Mouse (Mus musculus) hindbrain, embryonic 13.5 days (tissue): ENCODE data around the gene Nt5m. TPM values are rescaled to one million over a fixed set of nuclear protein-coding genes. Genes with fewer than 3 reads are reported as not detected.

Source experiments
- ATAC-seq: fragments of 200-750 bp; cut with Nextera tagmentation; 2 replicates; pipeline ENCODE4 v1.8.0; 2017; ENCODE audit warnings: moderate TSS enrichment; ENCODE audit not compliant: low FRiP score
- H3K27ac ChIP-seq: fragments of 300-500 bp; sonication (generic); 2 replicates; pipeline ENCODE4 v1.5.1; 2015; ENCODE audit warnings: inconsistent platforms, mild to moderate bottlenecking, moderate library complexity
- H3K27me3 ChIP-seq: fragments of 300-500 bp; sonication (generic); 2 replicates; pipeline ENCODE4 v1.6.1; 2015; ENCODE audit warnings: mild to moderate bottlenecking, inconsistent platforms
- H3K36me3 ChIP-seq: fragments of 300-500 bp; sonication (generic); 2 replicates; pipeline ENCODE4 v1.6.1; 2015; ENCODE audit warnings: mild to moderate bottlenecking, inconsistent platforms
- H3K4me1 ChIP-seq: fragments of 300-500 bp; sonication (generic); replicated peaks from 2 replicates; pipeline ENCODE4 v1.6.1; 2015; ENCODE audit warnings: inconsistent platforms
- H3K4me2 ChIP-seq: fragments of 300-500 bp; sonication (generic); 2 replicates; pipeline ENCODE4 v1.6.1; 2015; ENCODE audit warnings: inconsistent platforms, mild to moderate bottlenecking, moderate library complexity
- H3K4me3 ChIP-seq: fragments of 300-500 bp; sonication (generic); 2 replicates; pipeline ENCODE4 v1.5.1; 2015; ENCODE audit warnings: mild to moderate bottlenecking, inconsistent platforms
- H3K9ac ChIP-seq: fragments of 300-500 bp; sonication (generic); 2 replicates; pipeline ENCODE4 v1.6.1; 2015; ENCODE audit warnings: mild to moderate bottlenecking, inconsistent platforms
- H3K9me3 ChIP-seq: fragments of 300-500 bp; sonication (generic); 2 replicates; pipeline ENCODE4 v1.6.1; 2016; ENCODE audit warnings: inconsistent platforms
- WGBS: fragments of 180-500 bp; shearing (Covaris S2); methylation state at CpG from one replicate; pipeline ENCODE4 v1.1.7; 2015; 5-methylcytosine and 5-hydroxymethylcytosine counted together
- polyA plus RNA-seq: library from polyadenylated mRNA; unstranded; fragments of >200 nt; fragmentation: Nextera tagmentation; extraction: Ambion mirVana; gene quantifications from 2 replicates; pipeline ENCODE4 v1.2.1, GENCODE M21; 2015

Gene Nt5m
- polyA plus RNA-seq, 1 experiment from 2014 or later = 61.5 TPM

DNA sequence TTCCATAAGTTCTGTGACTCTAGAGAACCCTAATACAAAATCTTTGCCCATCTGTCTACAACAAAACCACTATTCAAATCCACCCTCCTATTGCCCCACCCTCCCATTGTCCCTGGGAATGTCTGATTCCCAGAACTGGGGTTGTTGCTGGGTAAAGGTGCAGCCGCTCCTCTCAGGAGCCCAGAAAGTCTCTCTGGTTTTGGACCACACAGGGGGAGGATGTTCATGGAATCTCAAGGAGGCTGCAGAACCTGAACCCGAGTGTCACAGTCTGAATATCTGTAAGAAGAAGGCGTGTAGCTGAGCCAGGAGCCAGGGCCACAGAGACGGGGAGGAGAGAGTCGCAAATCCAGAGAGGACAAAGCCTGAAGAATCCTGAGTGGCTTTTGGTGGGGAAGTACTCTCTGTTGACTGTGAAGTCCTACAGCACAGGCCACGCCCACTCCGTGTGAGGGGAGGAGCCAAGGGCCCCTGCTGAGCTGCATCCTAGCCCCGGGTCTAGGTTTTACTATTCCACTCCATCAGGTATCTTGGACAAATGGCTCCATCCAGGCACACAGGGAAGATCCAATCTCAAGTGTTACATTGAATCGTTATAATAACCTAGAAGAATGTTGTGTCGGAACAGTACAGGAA is 54.0 kb downstream of the Nt5m start:
- H3K4me1 ChIP-seq = peaks cover 21% of the 10 kb centered on the region
- WGBS = 65% methylated on average over 10 of the region's 10 CpGs
- no peak overlapping the region for H3K4me3 ChIP-seq
- H3K27me3 ChIP-seq = no peaks in the 10 kb centered on the region
- no peak for ATAC-seq
- H3K36me3 ChIP-seq = no peaks in the 10 kb centered on the region
- H3K27ac ChIP-seq = no peak overlapping the region
- no peak overlapping the region for H3K4me2 ChIP-seq
- H3K9ac ChIP-seq = no peak overlapping the region
- no peaks in the 10 kb centered on the region for H3K9me3 ChIP-seq

DNA sequence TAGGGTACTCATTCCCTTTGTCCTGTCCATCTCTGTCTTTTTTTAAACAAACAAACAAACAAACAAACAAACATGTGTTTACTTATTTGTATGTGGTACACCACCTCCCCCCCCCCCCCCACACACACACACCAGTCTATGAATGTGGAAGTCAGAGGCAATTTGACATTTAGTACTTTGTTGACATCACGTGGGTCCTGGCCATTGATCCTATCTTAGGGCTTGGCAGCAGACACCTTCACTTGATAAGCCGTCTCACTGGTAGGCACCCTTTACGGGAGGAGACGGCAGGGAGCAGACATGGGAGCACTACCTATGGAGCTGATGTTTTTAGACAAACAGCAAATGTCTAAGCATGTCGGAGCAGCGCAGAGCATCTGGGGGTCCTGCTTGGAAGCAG is 55.7 kb downstream of the Nt5m start:
- no peak overlapping the region for H3K4me2 ChIP-seq
- no peak overlapping the region for H3K27ac ChIP-seq
- H3K4me1 ChIP-seq = peaks cover 32% of the 10 kb centered on the region
- 81% methylated on average over 6 of the region's 6 CpGs for WGBS
- no peaks in the 10 kb centered on the region for H3K9me3 ChIP-seq
- no peaks in the 10 kb centered on the region for H3K27me3 ChIP-seq
- H3K9ac ChIP-seq = no peak overlapping the region
- no peak overlapping the region for H3K4me3 ChIP-seq
- H3K36me3 ChIP-seq = no peaks in the 10 kb centered on the region
- no peak for ATAC-seq

DNA sequence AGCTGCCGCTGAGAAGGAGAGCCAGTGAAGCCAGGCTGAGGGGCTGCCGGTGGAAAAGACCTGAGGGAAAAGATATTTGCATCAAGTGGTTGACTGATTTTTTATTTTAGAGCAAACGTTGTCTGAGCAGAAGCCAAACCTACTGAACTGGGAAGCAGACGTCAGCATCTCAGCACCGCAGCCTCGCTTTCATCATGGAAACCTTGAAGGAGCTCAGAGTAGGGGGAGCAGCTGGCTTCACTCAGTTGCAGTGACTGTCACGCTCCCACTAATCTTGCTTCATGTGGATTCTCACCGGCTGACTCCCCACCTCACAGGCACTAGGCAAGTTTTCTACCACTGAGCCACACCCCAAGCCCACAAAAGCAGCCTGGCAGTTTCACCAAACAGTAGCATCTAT is 56.1 kb downstream of the Nt5m start:
- Histone ChIP-seq H3K27ac (no peak overlapping the region), H3K4me2 (no peak overlapping the region), H3K9me3 (no peaks in the 10 kb centered on the region), H3K4me3 (no peak overlapping the region), H3K9ac (no peak overlapping the region), H3K36me3 (no peaks in the 10 kb centered on the region), H3K27me3 (no peaks in the 10 kb centered on the region), H3K4me1 (peaks cover 36% of the 10 kb centered on the region)
- no peak for ATAC-seq
- 68% methylated on average over 8 of the region's 8 CpGs for WGBS

DNA sequence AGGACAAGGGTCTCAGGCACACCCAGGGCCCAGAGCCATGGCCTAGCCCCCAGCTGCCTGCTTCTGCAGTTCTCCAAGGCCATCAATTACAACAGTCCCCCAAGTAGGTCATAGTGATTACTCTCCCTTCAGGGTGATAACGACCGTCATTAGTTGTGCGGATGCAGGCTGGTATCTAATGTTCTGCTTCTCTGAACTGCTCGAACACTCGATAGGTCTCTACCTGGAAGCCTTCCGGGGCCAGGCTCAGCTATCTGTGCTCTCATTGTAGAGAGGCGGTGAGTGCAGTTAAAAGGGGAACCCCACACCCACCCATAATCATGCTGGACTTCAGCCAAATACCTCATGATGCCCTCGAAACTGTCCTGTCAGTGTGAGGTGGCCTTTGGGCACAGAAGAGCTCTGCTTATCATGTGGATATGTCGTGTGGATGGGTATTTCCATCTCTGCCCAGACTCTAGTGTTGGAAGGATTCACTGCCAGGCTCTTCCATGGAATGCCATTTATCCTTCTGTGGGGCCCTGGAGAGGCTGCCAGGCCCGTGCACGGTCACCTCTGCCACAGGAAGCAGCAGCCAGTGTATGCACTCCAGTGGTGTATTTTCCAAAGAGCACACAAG is 58.8 kb downstream of the Nt5m start:
- WGBS = 68% methylated on average over 11 of the region's 11 CpGs
- Histone ChIP-seq H3K9me3 (no peaks in the 10 kb centered on the region), H3K36me3 (no peaks in the 10 kb centered on the region), H3K27me3 (no peaks in the 10 kb centered on the region), H3K9ac (no peak overlapping the region), H3K4me3 (no peak overlapping the region), H3K4me1 (peaks cover 24% of the 10 kb centered on the region), H3K4me2 (no peak overlapping the region), H3K27ac (0 out of 2 replicates have a peak overlapping the region, but pooled peaks have one; percentile 2)
- ATAC-seq = no peak

DNA sequence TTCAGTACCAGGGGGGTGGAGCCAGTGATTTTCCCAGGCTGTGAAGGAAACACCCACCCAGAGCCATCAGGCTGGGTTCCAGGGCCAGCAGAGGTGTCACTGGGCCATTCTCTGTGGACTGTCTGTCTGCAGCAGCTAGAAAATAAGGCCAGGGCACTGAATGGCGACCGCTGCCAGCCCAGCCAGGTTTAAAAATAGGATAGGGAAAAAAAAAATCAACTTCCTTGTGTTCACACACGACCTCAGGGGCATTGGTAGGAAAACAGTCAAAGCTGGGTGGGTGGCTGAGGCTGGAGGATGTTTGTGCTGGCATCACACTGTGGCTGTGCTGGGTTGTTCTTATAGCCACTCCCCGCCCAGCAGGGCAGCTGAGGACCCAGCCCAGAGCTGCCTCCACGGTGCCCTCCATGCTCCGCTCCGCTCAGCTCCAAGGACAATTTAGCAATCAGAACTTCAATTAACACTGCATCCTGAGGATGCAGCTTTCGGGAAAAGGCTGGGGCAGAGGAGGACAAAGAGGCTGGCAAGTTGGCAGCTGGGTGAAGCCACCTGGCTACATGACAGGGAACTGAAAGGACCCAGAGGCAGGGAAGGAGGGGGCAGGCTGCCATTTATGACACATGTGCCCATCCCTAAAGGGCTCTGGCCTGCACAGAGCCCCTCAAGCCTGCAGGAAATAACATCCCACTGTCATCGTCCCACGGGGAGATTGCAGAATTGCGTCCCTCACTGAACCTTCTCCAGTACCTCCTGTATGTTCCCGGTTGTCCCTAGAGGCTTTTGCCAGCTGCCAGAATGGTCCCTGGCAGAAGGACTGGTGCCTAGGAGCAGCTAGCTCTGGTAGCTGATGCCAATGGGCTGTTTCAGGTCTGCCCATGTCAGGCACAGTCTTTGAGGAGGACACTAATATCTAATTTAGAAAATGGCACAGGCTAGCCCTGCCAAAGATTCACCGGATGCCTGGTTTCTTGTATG is 60.8 kb downstream of the Nt5m start:
- no peak for ATAC-seq
- no peak overlapping the region for H3K9ac ChIP-seq
- H3K4me3 ChIP-seq = no peak overlapping the region
- no peaks in the 10 kb centered on the region for H3K9me3 ChIP-seq
- H3K27ac ChIP-seq = peak overlapping the region; percentile 72
- no peaks in the 10 kb centered on the region for H3K27me3 ChIP-seq
- peaks cover 24% of the 10 kb centered on the region for H3K4me1 ChIP-seq
- no peak overlapping the region for H3K4me2 ChIP-seq
- WGBS = 53% methylated on average over 13 of the region's 13 CpGs
- H3K36me3 ChIP-seq = no peaks in the 10 kb centered on the region

DNA sequence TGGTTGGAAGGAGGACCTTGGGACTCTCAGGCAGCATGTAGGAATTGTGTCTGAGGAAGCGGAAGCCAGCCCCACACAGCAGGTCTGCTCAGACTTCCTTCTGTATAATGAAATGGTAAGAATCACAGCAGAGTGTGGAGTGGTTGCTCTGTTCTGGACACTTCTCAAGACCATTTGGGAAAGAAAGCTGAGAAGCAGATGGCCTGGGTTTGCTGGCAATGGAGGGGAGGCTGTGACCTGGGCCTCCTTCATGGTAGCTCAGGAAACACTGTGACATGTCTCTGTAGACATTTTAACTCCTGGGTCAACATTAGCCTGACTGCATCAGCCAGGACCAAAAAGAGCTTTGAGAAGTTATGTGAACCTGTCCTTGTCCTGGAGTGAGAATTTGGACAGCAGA is 61.7 kb downstream of the Nt5m start:
- 90% methylated on average over 1 of the region's 1 CpGs for WGBS
- Histone ChIP-seq H3K9ac (no peak overlapping the region), H3K36me3 (no peaks in the 10 kb centered on the region), H3K9me3 (no peaks in the 10 kb centered on the region), H3K4me2 (no peak overlapping the region), H3K4me3 (no peak overlapping the region), H3K27me3 (no peaks in the 10 kb centered on the region), H3K4me1 (peaks cover 24% of the 10 kb centered on the region), H3K27ac (0 out of 2 replicates have a peak overlapping the region, but pooled peaks have one; percentile 72)
- no peak for ATAC-seq

DNA sequence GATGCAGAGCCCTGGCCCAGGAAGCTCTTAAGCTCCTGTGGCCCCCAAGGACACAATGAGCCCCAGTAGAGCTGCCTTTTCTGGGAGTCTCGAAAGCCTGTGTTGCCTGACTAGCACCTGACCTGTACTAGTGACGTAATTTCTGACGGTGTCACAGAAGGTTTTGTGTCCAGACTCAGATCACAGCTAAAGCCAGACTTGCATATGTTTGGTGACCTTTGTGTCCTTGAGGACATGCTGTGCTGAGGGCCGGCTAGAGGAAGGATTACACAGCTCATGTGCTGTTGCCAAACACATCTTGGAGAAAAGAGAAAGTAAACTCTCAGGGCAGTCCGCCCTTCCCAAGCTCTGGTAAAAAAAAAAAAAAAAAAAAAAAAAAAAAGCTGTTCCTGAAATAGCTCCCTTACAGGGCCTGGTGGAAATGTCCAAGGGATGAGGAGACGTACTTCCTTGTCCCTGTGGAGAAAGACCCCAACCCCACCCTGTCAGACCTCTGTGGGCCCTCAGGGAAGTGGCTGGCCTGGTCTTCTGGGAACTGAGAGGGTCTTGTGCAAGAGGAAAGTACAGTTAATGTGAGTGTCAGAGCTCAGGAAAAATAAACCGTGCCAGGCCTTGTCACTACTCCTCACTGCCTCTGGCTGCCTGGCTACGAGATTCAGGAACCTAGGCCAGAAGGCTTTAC is 62.9 kb downstream of the Nt5m start:
- no peaks in the 10 kb centered on the region for H3K9me3 ChIP-seq
- no peak for ATAC-seq
- WGBS = 63% methylated on average over 8 of the region's 8 CpGs
- H3K4me1 ChIP-seq = peaks cover 24% of the 10 kb centered on the region
- no peaks in the 10 kb centered on the region for H3K36me3 ChIP-seq
- no peaks in the 10 kb centered on the region for H3K27me3 ChIP-seq
- H3K4me3 ChIP-seq = no peak overlapping the region
- no peak overlapping the region; the same call in 1 of the 2 replicates for H3K27ac ChIP-seq
- no peak overlapping the region for H3K9ac ChIP-seq
- H3K4me2 ChIP-seq = no peak overlapping the region

DNA sequence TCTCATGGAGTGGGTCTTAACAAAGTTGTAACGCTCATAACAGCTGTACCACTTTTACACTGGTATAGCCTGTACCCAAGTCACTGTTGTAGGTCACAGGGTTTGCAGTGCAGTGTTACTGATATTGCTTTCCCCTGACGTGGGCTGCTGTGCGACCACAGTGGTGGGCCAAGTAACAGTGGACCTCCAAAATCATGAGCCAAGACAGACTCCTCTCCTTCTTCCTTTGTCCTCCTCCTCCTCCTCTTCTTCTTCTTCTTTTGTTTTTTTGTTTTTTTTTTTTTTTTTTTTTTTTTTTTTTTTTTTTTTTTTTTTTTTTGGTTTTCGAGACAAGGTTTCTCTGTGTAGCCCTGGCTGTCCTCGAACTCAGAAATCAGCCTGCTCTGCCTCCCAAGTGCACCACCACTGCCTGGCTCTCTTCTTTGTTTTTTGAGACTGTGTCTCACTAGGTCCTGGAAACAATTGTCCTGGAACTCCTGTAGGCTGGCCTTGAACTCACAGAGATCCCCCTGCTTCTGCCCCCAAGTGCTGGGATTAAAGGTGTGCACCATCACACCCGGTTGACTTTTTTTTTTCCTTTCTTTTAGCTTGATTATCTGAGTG is 67.4 kb downstream of the Nt5m start:
- Histone ChIP-seq H3K4me3 (no peak overlapping the region), H3K9me3 (no peaks in the 10 kb centered on the region), H3K9ac (no peak overlapping the region), H3K27ac (no peak overlapping the region), H3K27me3 (no peaks in the 10 kb centered on the region), H3K4me1 (0 out of 2 replicates have a peak, but pooled peaks cover 3% of the 10 kb centered on the region), H3K36me3 (no peaks in the 10 kb centered on the region), H3K4me2 (no peak overlapping the region)
- 89% methylated on average over 6 of the region's 6 CpGs for WGBS
- ATAC-seq = no peak

DNA sequence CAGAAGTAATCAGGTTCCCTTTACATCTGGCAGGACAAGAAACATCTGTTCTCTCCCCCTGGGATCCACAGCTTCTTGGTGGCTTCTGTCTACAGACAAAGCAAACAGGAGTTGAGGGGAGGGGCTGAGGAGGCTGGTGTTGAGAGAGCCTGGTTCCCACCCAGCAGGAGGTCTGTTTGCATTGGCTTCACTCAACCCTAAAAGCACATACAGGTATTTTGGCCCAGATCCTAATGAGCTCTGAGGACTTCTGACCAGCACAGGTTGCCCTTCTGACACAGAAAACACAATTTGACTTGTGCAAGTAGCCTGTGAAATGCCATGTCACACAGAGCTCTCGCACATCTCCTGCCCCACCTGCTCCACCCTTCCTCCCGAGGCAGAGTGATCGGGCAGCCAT is 69.2 kb downstream of the Nt5m start:
- WGBS = 65% methylated on average over 3 of the region's 3 CpGs

DNA sequence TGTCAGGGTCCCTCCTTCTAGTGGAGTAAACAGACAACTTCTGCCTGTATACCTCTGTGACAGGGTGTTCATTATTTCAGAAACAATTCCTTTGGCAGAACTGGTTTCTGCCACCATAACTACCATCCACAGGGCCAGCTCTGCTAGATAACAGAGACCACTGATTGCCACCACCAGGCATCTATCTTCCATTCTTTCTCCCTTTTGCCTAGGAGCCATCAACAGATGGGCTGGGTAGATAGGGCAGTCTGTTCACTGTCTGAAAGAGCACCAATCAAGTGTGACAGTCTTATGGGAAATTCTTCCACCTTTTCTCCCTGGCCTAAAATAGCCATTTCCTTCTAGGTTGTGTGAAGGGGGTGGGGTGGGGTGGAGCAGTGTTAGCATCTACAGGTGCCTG is 71.3 kb downstream of the Nt5m start:
- no peak overlapping the region for H3K9ac ChIP-seq
- H3K4me1 ChIP-seq = 0 out of 2 replicates have a peak, but pooled peaks cover 3% of the 10 kb centered on the region
- ATAC-seq = no peak

More for the DNA sequence above, 69.2 kb downstream of the Nt5m start:
- Histone ChIP-seq H3K4me1 (0 out of 2 replicates have a peak, but pooled peaks cover 3% of the 10 kb centered on the region), H3K27ac (no peak overlapping the region), H3K9me3 (no peaks in the 10 kb centered on the region), H3K27me3 (no peaks in the 10 kb centered on the region), H3K9ac (no peak overlapping the region), H3K4me2 (no peak overlapping the region), H3K36me3 (no peaks in the 10 kb centered on the region), H3K4me3 (no peak overlapping the region)
- ATAC-seq = no peak

DNA sequence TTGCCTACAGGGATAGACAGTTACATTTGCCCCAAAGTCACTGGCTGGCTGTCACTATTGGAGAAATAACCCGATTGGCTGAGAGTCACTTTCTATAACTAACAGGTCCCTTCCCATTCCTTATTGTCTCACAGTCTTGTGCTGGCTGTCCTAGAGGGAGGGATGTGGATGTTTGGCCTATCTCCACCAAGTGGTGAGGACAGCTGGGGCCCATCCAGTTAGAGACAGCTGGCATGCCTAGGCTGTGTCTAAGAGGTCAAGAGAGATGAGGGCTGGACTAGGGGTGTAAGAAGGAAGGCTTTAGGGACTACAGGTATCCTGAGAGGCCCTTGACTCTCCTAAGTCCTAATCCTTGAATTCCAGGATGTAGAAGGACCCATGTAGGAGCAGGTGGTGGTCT is 72.3 kb downstream of the Nt5m start:
- Histone ChIP-seq H3K27ac (no peak overlapping the region), H3K9me3 (no peaks in the 10 kb centered on the region), H3K4me3 (no peak overlapping the region), H3K36me3 (no peaks in the 10 kb centered on the region), H3K4me2 (no peak overlapping the region), H3K4me1 (0 out of 2 replicates have a peak, but pooled peaks cover 3% of the 10 kb centered on the region), H3K27me3 (no peaks in the 10 kb centered on the region), H3K9ac (no peak overlapping the region)
- ATAC-seq = no peak
- 90% methylated on average over 1 of the region's 1 CpGs for WGBS

More for the DNA sequence above, 71.3 kb downstream of the Nt5m start:
- Histone ChIP-seq H3K27ac (no peak overlapping the region), H3K4me2 (no peak overlapping the region), H3K4me3 (no peak overlapping the region), H3K27me3 (no peaks in the 10 kb centered on the region), H3K36me3 (no peaks in the 10 kb centered on the region), H3K9me3 (no peaks in the 10 kb centered on the region)
